Mouse (Mus musculus): ENCODE data around the gene Zfp541. TPM values are rescaled to one million over a fixed set of nuclear protein-coding genes. Genes with fewer than 3 reads are reported as not detected.

Gene Zfp541
- polyA plus RNA-seq, 1 experiment = 0.28 TPM

GRCm38 (mm10) chr7:16063490-16063889 is 1.9 kb downstream of the Zfp541 start:
- DNase-seq = no peak
- TF ChIP-seq POLR2A (IDR thresholded peaks at IDR 0.05; ENCODE audit: borderline replicate concordance, insufficient read depth, low read length) = no peak
- TF ChIP-seq CTCF (IDR thresholded peaks at IDR 0.05; ENCODE audit: borderline replicate concordance, insufficient read depth, low read depth, low read length) = peak; percentile 32; the same call in 1 of the 2 replicates
- Histone ChIP-seq H3K4me1 (ENCODE audit: control insufficient read depth, insufficient read depth, low read length) (no peaks in the 10 kb centered on the region), H3K4me3 (replicated peaks; ENCODE audit: insufficient read depth, low read depth, low read length) (no peak overlapping the region), H3K27ac (ENCODE audit: insufficient read depth, low read length) (no peak overlapping the region), H3K27me3 (ENCODE audit: control insufficient read depth, insufficient read depth, low read length) (no peaks in the 10 kb centered on the region)
- WGBS = 50% methylated on average over 4 of the region's 4 CpGs

- DNase-seq = no peak
- Histone ChIP-seq H3K4me1 (ENCODE audit: control insufficient read depth, insufficient read depth, low read length) (no peaks in the 10 kb centered on the region), H3K27ac (ENCODE audit: insufficient read depth, low read length) (no peak overlapping the region), H3K27me3 (ENCODE audit: control insufficient read depth, insufficient read depth, low read length) (no peaks in the 10 kb centered on the region), H3K4me3 (replicated peaks; ENCODE audit: insufficient read depth, low read depth, low read length) (no peak overlapping the region)
- no peak for TF ChIP-seq POLR2A (IDR thresholded peaks at IDR 0.05; ENCODE audit: borderline replicate concordance, insufficient read depth, low read length)
- no peak for TF ChIP-seq CTCF (IDR thresholded peaks at IDR 0.05; ENCODE audit: borderline replicate concordance, insufficient read depth, low read depth, low read length)
Observed at GRCm38 (mm10) chr7:16070846-16071245, 9.2 kb downstream of the Zfp541 start.

- 88% methylated on average over 6 of the region's 6 CpGs for WGBS
- TF ChIP-seq CTCF (IDR thresholded peaks at IDR 0.05; ENCODE audit: borderline replicate concordance, insufficient read depth, low read depth, low read length) (no peak), POLR2A (IDR thresholded peaks at IDR 0.05; ENCODE audit: borderline replicate concordance, insufficient read depth, low read length) (no peak)
- H3K4me1 ChIP-seq (ENCODE audit: control insufficient read depth, insufficient read depth, low read length) = no peaks in the 10 kb centered on the region
- H3K27me3 ChIP-seq (ENCODE audit: control insufficient read depth, insufficient read depth, low read length) = no peaks in the 10 kb centered on the region
- no peak for DNase-seq
- H3K4me3 ChIP-seq (replicated peaks; ENCODE audit: insufficient read depth, low read depth, low read length) = no peak overlapping the region
- H3K27ac ChIP-seq (ENCODE audit: insufficient read depth, low read length) = no peak overlapping the region
Observed at GRCm38 (mm10) chr7:16071906-16072305, 10.3 kb downstream of the Zfp541 start.

GRCm38 (mm10) chr7:16079947-16080346 is 18.3 kb downstream of the Zfp541 start:
- TF ChIP-seq CTCF (IDR thresholded peaks at IDR 0.05; ENCODE audit: borderline replicate concordance, insufficient read depth, low read depth, low read length) = no peak
- TF ChIP-seq POLR2A (IDR thresholded peaks at IDR 0.05; ENCODE audit: borderline replicate concordance, insufficient read depth, low read length) = no peak
- peak in 1 of 2 experiments; percentile 29 for DNase-seq
- WGBS = 12% methylated on average over 1 of the region's 1 CpGs

GRCm38 (mm10) chr7:16080581-16080980 is 19.0 kb downstream of the Zfp541 start:
- Histone ChIP-seq H3K27ac (ENCODE audit: insufficient read depth, low read length) (no peak overlapping the region), H3K4me1 (ENCODE audit: control insufficient read depth, insufficient read depth, low read length) (peaks cover 8% of the 10 kb centered on the region; the same call in 1 of the 2 replicates), H3K4me3 (replicated peaks; ENCODE audit: insufficient read depth, low read depth, low read length) (no peak overlapping the region), H3K27me3 (ENCODE audit: control insufficient read depth, insufficient read depth, low read length) (no peaks in the 10 kb centered on the region)
- no peak for DNase-seq
- 72% methylated on average over 4 of the region's 4 CpGs for WGBS
- TF ChIP-seq POLR2A (IDR thresholded peaks at IDR 0.05; ENCODE audit: borderline replicate concordance, insufficient read depth, low read length) (no peak), CTCF (IDR thresholded peaks at IDR 0.05; ENCODE audit: borderline replicate concordance, insufficient read depth, low read depth, low read length) (no peak)

More at GRCm38 (mm10) chr7:16079947-16080346, 18.3 kb downstream of the Zfp541 start:
- H3K27me3 ChIP-seq (ENCODE audit: control insufficient read depth, insufficient read depth, low read length) = no peaks in the 10 kb centered on the region
- H3K27ac ChIP-seq (ENCODE audit: insufficient read depth, low read length) = no peak overlapping the region
- H3K4me1 ChIP-seq (ENCODE audit: control insufficient read depth, insufficient read depth, low read length) = peaks cover 8% of the 10 kb centered on the region; the same call in 1 of the 2 replicates
- H3K4me3 ChIP-seq (replicated peaks; ENCODE audit: insufficient read depth, low read depth, low read length) = no peak overlapping the region

- peaks cover 8% of the 10 kb centered on the region; the same call in 1 of the 2 replicates for H3K4me1 ChIP-seq (ENCODE audit: control insufficient read depth, insufficient read depth, low read length)
- DNase-seq = no peak
- H3K4me3 ChIP-seq (replicated peaks; ENCODE audit: insufficient read depth, low read depth, low read length) = no peak overlapping the region
- H3K27ac ChIP-seq (ENCODE audit: insufficient read depth, low read length) = no peak overlapping the region
- H3K27me3 ChIP-seq (ENCODE audit: control insufficient read depth, insufficient read depth, low read length) = no peaks in the 10 kb centered on the region
- TF ChIP-seq CTCF (IDR thresholded peaks at IDR 0.05; ENCODE audit: borderline replicate concordance, insufficient read depth, low read depth, low read length) (no peak), POLR2A (IDR thresholded peaks at IDR 0.05; ENCODE audit: borderline replicate concordance, insufficient read depth, low read length) (no peak)
- WGBS = 79% methylated on average over 4 of the region's 4 CpGs
Observed at GRCm38 (mm10) chr7:16083361-16083760, 21.7 kb downstream of the Zfp541 start.

GRCm38 (mm10) chr7:16087587-16087986 is 26.0 kb downstream of the Zfp541 start:
- Histone ChIP-seq H3K4me1 (ENCODE audit: control insufficient read depth, insufficient read depth, low read length) (no peaks in the 10 kb centered on the region), H3K4me3 (replicated peaks; ENCODE audit: insufficient read depth, low read depth, low read length) (no peak overlapping the region), H3K27me3 (ENCODE audit: control insufficient read depth, insufficient read depth, low read length) (no peaks in the 10 kb centered on the region), H3K27ac (ENCODE audit: insufficient read depth, low read length) (no peak overlapping the region)
- no peak for TF ChIP-seq CTCF (IDR thresholded peaks at IDR 0.05; ENCODE audit: borderline replicate concordance, insufficient read depth, low read depth, low read length)
- TF ChIP-seq POLR2A (IDR thresholded peaks at IDR 0.05; ENCODE audit: borderline replicate concordance, insufficient read depth, low read length) = no peak
- 47% methylated on average over 2 of the region's 2 CpGs for WGBS
- DNase-seq = peak in 1 of 2 experiments; percentile 78

- no peaks in the 10 kb centered on the region for H3K4me1 ChIP-seq (ENCODE audit: control insufficient read depth, insufficient read depth, low read length)
- TF ChIP-seq CTCF (IDR thresholded peaks at IDR 0.05; ENCODE audit: borderline replicate concordance, insufficient read depth, low read depth, low read length) = no peak
- TF ChIP-seq POLR2A (IDR thresholded peaks at IDR 0.05; ENCODE audit: borderline replicate concordance, insufficient read depth, low read length) = no peak
- H3K27ac ChIP-seq (ENCODE audit: insufficient read depth, low read length) = no peak overlapping the region
- 77% methylated on average over 3 of the region's 3 CpGs for WGBS
- H3K4me3 ChIP-seq (replicated peaks; ENCODE audit: insufficient read depth, low read depth, low read length) = no peak overlapping the region
- no peak for DNase-seq
- H3K27me3 ChIP-seq (ENCODE audit: control insufficient read depth, insufficient read depth, low read length) = no peaks in the 10 kb centered on the region
Observed at GRCm38 (mm10) chr7:16094592-16094991, 33.0 kb downstream of the Zfp541 start.
